Mouse (Mus musculus) left cerebral cortex, adult 2 months (tissue): Measurements from ENCODE around the gene Izumo1r. TPM values are rescaled to one million over a fixed set of nuclear protein-coding genes. Genes with fewer than 3 reads are reported as not detected.
A peak's percentile ranks its signal among the peaks of the same experiment; 100 is the strongest.

Experiments
- DNase-seq, 2 experiments: peaks; one replicate each; pipeline ENCODE4 v3.0.0; 2021 to 2022; ENCODE audit warnings: low spot score in 2 of 2, mixed read lengths in 1 of 2; ENCODE audit errors: extremely low spot score in 1 of 2
- H3K27ac ChIP-seq: fragments of 200-600 bp; 2 replicates; pipeline ENCODE4 v1.8.1; 2022
- H3K4me3 ChIP-seq: fragments of 200-600 bp; 2 replicates; pipeline ENCODE4 v1.8.1; 2022
- CTCF ChIP-seq: fragments of 200-600 bp; IDR thresholded peaks from 2 replicates; pipeline ENCODE4 v1.8.1; 2022; ENCODE audit warnings: antibody characterized with exemption, mild to moderate bottlenecking, moderate library complexity
- intact Hi-C: fragments of 180-260 bp; cut with DNase I; formaldehyde crosslinking; loops from one replicate; pipeline ENCODE4 v1.15.1; 2025
- total RNA-seq, 2 experiments: library from RNA; stranded (reverse); gene quantifications; 2 replicates each; pipeline ENCODE4 v1.2.3; 2021

The Izumo1r gene
- total RNA-seq, 2 experiments from 2014 or later: not detected

GRCm38 (mm10) chr9:14921971-14922560 lies 18.3 kb upstream of the Izumo1r start:
- no peak overlapping the region for H3K27ac ChIP-seq

GRCm38 (mm10) chr9:14921254-14921653 lies 17.5 kb upstream of the Izumo1r start:
- DNase-seq: no peak
- TF ChIP-seq CTCF: no peak
- Histone ChIP-seq H3K4me3 (no peak overlapping the region), H3K27ac (no peak overlapping the region)
- intact Hi-C loops: no loop called here

More at GRCm38 (mm10) chr9:14921971-14922560, 18.3 kb upstream of the Izumo1r start:
- intact Hi-C loops: no loop called here
- DNase-seq: no peak
- no peak overlapping the region for H3K4me3 ChIP-seq
- no peak for TF ChIP-seq CTCF

GRCm38 (mm10) chr9:14920608-14921007 lies 16.9 kb upstream of the Izumo1r start:
- intact Hi-C loops: no loop called here
- no peak for DNase-seq
- H3K27ac ChIP-seq: no peak overlapping the region
- H3K4me3 ChIP-seq: no peak overlapping the region
- TF ChIP-seq CTCF: no peak

GRCm38 (mm10) chr9:14918825-14919668 lies 15.3 kb upstream of the Izumo1r start:
- no peak for DNase-seq
- TF ChIP-seq CTCF: no peak
- intact Hi-C loops: no loop called here
- Histone ChIP-seq H3K27ac (no peak overlapping the region), H3K4me3 (no peak overlapping the region)

- Histone ChIP-seq H3K4me3 (no peak overlapping the region), H3K27ac (no peak overlapping the region)
- DNase-seq: no peak
- no peak for TF ChIP-seq CTCF
- intact Hi-C loops: no loop called here
Observed at GRCm38 (mm10) chr9:14917661-14918060, 13.9 kb upstream of the Izumo1r start.

GRCm38 (mm10) chr9:14912037-14912436 lies 8.3 kb upstream of the Izumo1r start:
- Histone ChIP-seq H3K4me3 (no peak overlapping the region), H3K27ac (no peak overlapping the region; the same call in 1 of the 2 replicates)
- intact Hi-C loops: no loop called here
- no peak for TF ChIP-seq CTCF
- DNase-seq: no peak

- no peak overlapping the region for H3K4me3 ChIP-seq
- TF ChIP-seq CTCF: no peak
- intact Hi-C loops: loop anchor here (5.0 kb wide), 2 partner anchors 72 to 87 kb away; no protein-coding TSS in a partner anchor
- DNase-seq: no peak
- H3K27ac ChIP-seq: no peak overlapping the region
Observed at GRCm38 (mm10) chr9:14909981-14910380, 6.2 kb upstream of the Izumo1r start.

GRCm38 (mm10) chr9:14907816-14908415 lies 4.2 kb upstream of the Izumo1r start:
- intact Hi-C loops: loop anchor here (5.0 kb wide), 2 partner anchors 74 to 89 kb away; no protein-coding TSS in a partner anchor
- no peak overlapping the region for H3K4me3 ChIP-seq
- peak overlapping the region; percentile 67 for H3K27ac ChIP-seq
- TF ChIP-seq CTCF: no peak
- DNase-seq: peak; percentile 22 to 23

- H3K4me3 ChIP-seq: no peak overlapping the region
- TF ChIP-seq CTCF: no peak
- intact Hi-C loops: loop anchor here (5.0 kb wide), 2 partner anchors 76 to 91 kb away; no protein-coding TSS in a partner anchor
- no peak for DNase-seq
- no peak overlapping the region for H3K27ac ChIP-seq
Observed at GRCm38 (mm10) chr9:14905956-14906355, 2.2 kb upstream of the Izumo1r start.

- DNase-seq: peak in 1 of 2 experiments; percentile 28
- intact Hi-C loops: loop anchor here (5.0 kb wide), 2 partner anchors 77 to 92 kb away; no protein-coding TSS in a partner anchor
- Histone ChIP-seq H3K4me3 (no peak overlapping the region), H3K27ac (peak overlapping the region; percentile 11; the same call in 1 of the 2 replicates)
- TF ChIP-seq CTCF: no peak
Observed at GRCm38 (mm10) chr9:14904741-14905475, 1.2 kb upstream of the Izumo1r start.

GRCm38 (mm10) chr9:14903006-14903405 lies 743 bp downstream of the Izumo1r start:
- intact Hi-C loops: no loop called here
- Histone ChIP-seq H3K27ac (no peak overlapping the region), H3K4me3 (no peak overlapping the region)
- DNase-seq: no peak
- TF ChIP-seq CTCF: no peak
